Mouse (Mus musculus): ENCODE data around the gene Mgst3.
A peak's percentile ranks its signal among the peaks of the same experiment; 100 is the strongest.
"Not testable (repeated sequence)": the region's sequence is repeated elsewhere in the genome, so short reads cannot be mapped to it uniquely, and the experiment has no call there.

Gene Mgst3

GRCm38 (mm10) chr1:167360268-167360667, 33.4 kb downstream of the Mgst3 start:
- DNase-seq (ENCODE audit: low spot score in 2 of 2): no peak

- DNase-seq (ENCODE audit: low spot score in 2 of 2): no peak
These were observed 34.9 kb downstream of the Mgst3 start for GRCm38 (mm10) chr1:167358731-167359130.

GRCm38 (mm10) chr1:167357387-167357786, 36.3 kb downstream of the Mgst3 start:
- no peak for DNase-seq (ENCODE audit: low spot score in 2 of 2)

GRCm38 (mm10) chr1:167352403-167352802, 41.2 kb downstream of the Mgst3 start:
- no peak for DNase-seq (ENCODE audit: low spot score in 2 of 2)

GRCm38 (mm10) chr1:167350597-167351415, 42.8 kb downstream of the Mgst3 start:
- no peak for DNase-seq (ENCODE audit: low spot score in 2 of 2)

- DNase-seq (ENCODE audit: low spot score in 2 of 2): peak; percentile 69 to 72
These were observed 43.6 kb downstream of the Mgst3 start, which contains the start of gene Aldh9a1 for GRCm38 (mm10) chr1:167349815-167350596. Gene Aldh9a1, plus strand, starts transcription at chr1:167349991.

GRCm38 (mm10) chr1:167349206-167349605, 44.4 kb downstream of the Mgst3 start:
- not testable (repeated sequence) for DNase-seq (ENCODE audit: low spot score in 2 of 2)

GRCm38 (mm10) chr1:167345994-167346520, 47.6 kb downstream of the Mgst3 start:
- not testable (repeated sequence) for DNase-seq (ENCODE audit: low spot score in 2 of 2)

GRCm38 (mm10) chr1:167342831-167343230, 50.8 kb downstream of the Mgst3 start:
- no peak for DNase-seq (ENCODE audit: low spot score in 2 of 2)

GRCm38 (mm10) chr1:167340910-167341528, 52.6 kb downstream of the Mgst3 start:
- no peak for DNase-seq (ENCODE audit: low spot score in 2 of 2)

- DNase-seq (ENCODE audit: low spot score in 2 of 2): no peak
These were observed 53.4 kb downstream of the Mgst3 start for GRCm38 (mm10) chr1:167340111-167340787.

GRCm38 (mm10) chr1:167339177-167339781, 54.4 kb downstream of the Mgst3 start:
- DNase-seq (ENCODE audit: low spot score in 2 of 2): no peak

- peak; percentile 89 to 93 for DNase-seq (ENCODE audit: low spot score in 2 of 2)
These were observed 56.1 kb downstream of the Mgst3 start for GRCm38 (mm10) chr1:167337463-167338095.

- DNase-seq (ENCODE audit: low spot score in 2 of 2): no peak
These were observed 57.2 kb downstream of the Mgst3 start for GRCm38 (mm10) chr1:167336398-167336797.

GRCm38 (mm10) chr1:167331106-167331505, 62.5 kb downstream of the Mgst3 start:
- DNase-seq (ENCODE audit: low spot score in 2 of 2): no peak

- DNase-seq (ENCODE audit: low spot score in 2 of 2): no peak
These were observed 64.9 kb downstream of the Mgst3 start for GRCm38 (mm10) chr1:167328776-167329175.

All from frontal cortex, postnatal 25 days (tissue).